Mouse (Mus musculus): Measurements from ENCODE around the gene Gnmt. TPM values are rescaled to one million over a fixed set of nuclear protein-coding genes. Genes with fewer than 3 reads are reported as not detected.

The Gnmt gene
- total and polyA plus RNA-seq, 3 experiments = 0.17 TPM; not detected in 2

DNA sequence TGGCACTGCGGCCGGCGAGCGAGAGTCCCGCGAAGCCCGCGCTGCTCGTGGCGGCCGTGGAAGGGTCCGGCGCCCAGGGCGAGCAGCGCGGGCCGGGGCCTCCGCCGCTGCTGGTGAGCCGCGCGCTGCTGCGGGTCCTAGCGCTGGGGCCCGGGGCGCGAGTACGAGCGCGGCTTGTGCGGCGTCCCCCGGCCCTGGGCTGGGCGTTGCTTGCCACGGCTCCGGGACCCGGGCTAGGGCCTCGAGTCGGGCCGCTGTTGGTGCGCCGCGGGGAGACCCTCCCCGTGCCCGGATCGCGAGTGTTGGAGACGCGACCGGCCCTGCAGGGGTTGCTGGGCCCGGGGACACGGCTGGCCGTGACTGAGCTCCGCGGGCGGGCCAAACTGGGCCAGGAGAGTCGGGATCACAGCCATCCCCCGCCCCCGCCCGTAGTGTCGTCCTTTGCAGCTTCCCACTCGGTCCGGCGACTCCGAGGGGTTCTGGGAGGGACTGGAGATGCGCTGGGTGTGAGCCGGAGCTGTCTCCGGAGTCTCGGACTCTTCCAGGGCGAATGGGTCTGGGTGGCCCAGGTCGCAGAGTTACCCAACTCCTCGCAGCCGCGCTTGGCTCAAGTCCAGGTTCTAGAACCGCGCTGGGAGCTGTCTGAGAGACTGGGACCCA lies 17.2 kb downstream of the Gnmt start:
- Histone ChIP-seq H3K9me3 (replicated peaks) (0 out of 2 replicates have a peak, but pooled peaks cover 1% of the 10 kb centered on the region), H3K27me3 (ENCODE audit: insufficient read depth, low read length) (no peaks in the 10 kb centered on the region), H3K36me3 (replicated peaks) (peaks cover 36% of the 10 kb centered on the region), H3K4me1 (ENCODE audit: insufficient read depth, low read depth, low read length) (peaks cover 39% of the 10 kb centered on the region), H3K4me3 (ENCODE audit: low read depth, low read length) (peak overlapping the region; percentile 96)
- ATAC-seq (ENCODE audit: extremely low read depth, insufficient number of reproducible peaks, low FRiP score, poor library complexity, severe bottlenecking) = no peak
- no peak for TF ChIP-seq TAL1 (conservative IDR thresholded peaks at IDR 0.05; ENCODE audit: low read depth, low read length)
- no peak for TF ChIP-seq POLR2AphosphoS5 (IDR thresholded peaks at IDR 0.05; ENCODE audit: insufficient replicate concordance, low read depth, low read length)
- TF ChIP-seq GATA2 (IDR thresholded peaks at IDR 0.05; ENCODE audit: borderline replicate concordance, low read depth, low read length) = no peak
- TF ChIP-seq CTCF (IDR thresholded peaks at IDR 0.05; ENCODE audit: low read depth, low read length) = no peak
- no peak for TF ChIP-seq GATA1 (IDR thresholded peaks at IDR 0.05; ENCODE audit: borderline replicate concordance, low read length)
- peak; percentile 38 for DNase-seq (ENCODE audit: low spot score)

DNA sequence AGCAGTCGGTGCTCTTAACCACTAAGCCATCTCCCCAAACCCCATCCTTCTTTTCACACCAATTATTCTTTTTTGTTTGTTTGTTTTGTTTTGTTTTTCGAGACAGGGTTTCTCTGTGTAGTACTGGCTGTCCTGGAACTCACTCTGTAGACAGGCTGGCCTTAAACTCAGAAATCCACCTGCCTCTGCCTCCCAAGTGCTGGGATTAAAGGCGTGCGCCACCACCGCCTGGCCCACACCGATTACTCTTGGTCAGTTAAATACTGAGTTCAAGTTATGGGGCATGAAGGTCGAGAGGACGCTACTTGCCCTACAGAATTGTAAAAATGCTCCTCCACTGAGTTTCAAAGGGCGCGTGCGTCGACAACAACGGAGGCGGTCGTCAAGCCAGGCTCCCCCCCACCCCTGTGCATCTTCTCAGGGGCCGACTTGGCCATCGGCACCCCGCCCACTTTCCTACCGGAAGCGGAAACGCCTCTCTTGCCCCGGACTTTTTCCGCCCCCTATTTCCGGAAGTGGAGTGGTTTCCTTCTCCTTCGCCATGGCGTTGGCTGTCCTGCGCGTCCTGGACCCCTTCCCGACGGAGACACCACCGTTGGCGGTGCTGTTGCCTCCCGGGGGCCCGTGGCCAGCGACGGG lies 17.9 kb downstream of the Gnmt start, which contains the start of gene Pex6:
TSS of gene Pex6 (plus strand) at position 505 of the 639 bp plus-strand sequence.
- Histone ChIP-seq H3K4me1 (ENCODE audit: insufficient read depth, low read depth, low read length) (peaks cover 43% of the 10 kb centered on the region), H3K36me3 (replicated peaks) (peaks cover 29% of the 10 kb centered on the region), H3K27me3 (ENCODE audit: insufficient read depth, low read length) (peaks cover 2% of the 10 kb centered on the region; the same call in 1 of the 2 replicates), H3K9me3 (replicated peaks) (0 out of 2 replicates have a peak, but pooled peaks cover 1% of the 10 kb centered on the region), H3K4me3 (ENCODE audit: low read depth, low read length) (peak within 1 kb of the TSS; percentile 96)
- ATAC-seq (ENCODE audit: extremely low read depth, insufficient number of reproducible peaks, low FRiP score, poor library complexity, severe bottlenecking) (peak; percentile 86), DNase-seq (ENCODE audit: low spot score) (peak; percentile 95)
- TF ChIP-seq TAL1 (conservative IDR thresholded peaks at IDR 0.05; ENCODE audit: low read depth, low read length) (no peak), CTCF (IDR thresholded peaks at IDR 0.05; ENCODE audit: low read depth, low read length) (no peak), POLR2AphosphoS5 (IDR thresholded peaks at IDR 0.05; ENCODE audit: insufficient replicate concordance, low read depth, low read length) (no peak), GATA2 (IDR thresholded peaks at IDR 0.05; ENCODE audit: borderline replicate concordance, low read depth, low read length) (no peak), GATA1 (IDR thresholded peaks at IDR 0.05; ENCODE audit: borderline replicate concordance, low read length) (no peak)

DNA sequence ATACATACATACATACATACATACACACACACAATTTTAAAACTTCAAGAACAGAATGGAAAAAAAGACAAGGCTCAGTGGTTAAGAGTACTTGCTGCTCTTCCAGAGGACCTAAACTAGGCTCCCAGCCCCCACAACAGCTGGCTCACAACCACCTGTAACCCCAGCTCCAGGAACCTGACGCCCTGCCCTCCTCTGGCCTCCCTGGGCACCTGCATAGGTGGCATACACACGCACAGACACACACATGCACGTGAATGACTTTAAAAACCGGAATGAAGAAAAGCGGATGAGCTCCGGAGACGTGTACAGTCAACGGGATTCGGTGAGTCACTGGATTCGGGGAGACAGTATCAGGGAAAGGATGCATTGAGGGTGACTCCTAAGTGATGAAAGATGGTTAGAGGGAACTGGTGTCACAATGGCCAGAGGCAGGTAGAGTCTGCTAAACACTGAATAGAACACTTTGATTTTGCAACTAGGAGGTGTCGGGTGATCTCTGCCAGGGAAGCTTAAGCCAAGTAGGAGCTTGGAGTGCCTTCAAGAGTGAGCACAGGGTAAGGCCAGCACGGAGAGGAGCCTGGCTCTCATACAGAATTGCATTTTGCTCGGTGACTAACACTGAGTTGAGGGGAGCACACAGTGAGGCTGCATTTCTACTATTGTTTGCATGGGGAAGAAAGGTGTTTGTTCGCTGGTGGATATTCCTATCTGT lies 22.4 kb downstream of the Gnmt start:
- TF ChIP-seq GATA1 (IDR thresholded peaks at IDR 0.05; ENCODE audit: borderline replicate concordance, low read length) (no peak), POLR2AphosphoS5 (IDR thresholded peaks at IDR 0.05; ENCODE audit: insufficient replicate concordance, low read depth, low read length) (no peak), TAL1 (conservative IDR thresholded peaks at IDR 0.05; ENCODE audit: low read depth, low read length) (no peak), CTCF (IDR thresholded peaks at IDR 0.05; ENCODE audit: low read depth, low read length) (no peak), GATA2 (IDR thresholded peaks at IDR 0.05; ENCODE audit: borderline replicate concordance, low read depth, low read length) (no peak)
- DNase-seq (ENCODE audit: low spot score) (no peak), ATAC-seq (ENCODE audit: extremely low read depth, insufficient number of reproducible peaks, low FRiP score, poor library complexity, severe bottlenecking) (no peak)
- Histone ChIP-seq H3K4me3 (ENCODE audit: low read depth, low read length) (no peak overlapping the region), H3K27me3 (ENCODE audit: insufficient read depth, low read length) (peaks cover 2% of the 10 kb centered on the region; the same call in 1 of the 2 replicates), H3K4me1 (ENCODE audit: insufficient read depth, low read depth, low read length) (peaks cover 47% of the 10 kb centered on the region), H3K36me3 (replicated peaks) (peaks cover 19% of the 10 kb centered on the region), H3K9me3 (replicated peaks) (0 out of 2 replicates have a peak, but pooled peaks cover 1% of the 10 kb centered on the region)

DNA sequence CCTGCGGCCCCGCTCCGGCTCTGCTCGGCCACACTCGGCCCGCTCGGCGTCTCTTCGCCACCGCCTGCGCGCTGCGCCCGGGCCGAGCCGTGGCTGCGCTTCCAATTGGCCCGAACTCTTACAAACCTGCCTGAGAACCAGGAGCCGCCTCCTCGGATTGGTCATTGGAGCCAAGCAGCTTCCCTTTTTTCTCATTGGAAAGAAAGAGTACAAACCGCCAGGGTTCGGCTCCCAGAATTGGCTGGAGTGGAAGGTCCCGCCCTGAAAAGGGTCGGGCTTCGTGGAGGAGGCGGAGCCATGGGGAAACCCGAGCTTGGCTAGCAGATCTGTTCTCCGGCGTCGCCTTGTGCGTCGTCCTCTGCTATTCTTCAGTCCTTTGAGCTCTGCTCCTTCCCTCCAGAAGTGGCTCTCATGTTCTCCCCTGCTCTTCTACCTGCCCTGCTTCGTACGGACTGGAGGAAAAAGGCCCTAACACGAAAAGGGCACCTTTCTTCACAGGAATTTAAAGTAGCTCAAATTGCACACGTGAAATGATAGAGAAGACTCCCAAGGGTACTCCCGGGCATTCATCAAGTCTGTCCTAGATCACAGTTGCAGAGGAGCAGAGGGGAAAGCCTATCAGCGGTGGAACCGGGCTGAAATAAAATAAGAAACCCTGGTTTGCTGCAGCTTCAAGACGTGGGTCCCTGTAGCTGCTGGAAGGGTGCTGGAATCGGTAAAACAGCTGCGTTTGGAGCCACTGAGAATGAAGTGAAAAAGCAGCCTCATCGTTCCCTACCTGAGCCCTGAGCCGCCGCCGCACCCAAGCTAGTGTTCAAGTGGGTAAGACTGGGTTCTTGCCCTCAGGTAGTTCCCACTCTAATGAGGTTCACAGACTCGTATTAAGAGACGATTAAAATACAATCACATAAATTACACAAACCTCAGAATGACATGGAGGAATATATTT lies 23.8 kb downstream of the Gnmt start, which contains the start of gene Ppp2r5d:
TSS of gene Ppp2r5d (minus strand) at position 225 of the 949 bp plus-strand sequence.
- DNase-seq (ENCODE audit: low spot score) = peak; percentile 97
- ATAC-seq (ENCODE audit: extremely low read depth, insufficient number of reproducible peaks, low FRiP score, poor library complexity, severe bottlenecking) = peak; percentile 98
- TF ChIP-seq TAL1 (conservative IDR thresholded peaks at IDR 0.05; ENCODE audit: low read depth, low read length) (no peak), GATA1 (IDR thresholded peaks at IDR 0.05; ENCODE audit: borderline replicate concordance, low read length) (no peak), CTCF (IDR thresholded peaks at IDR 0.05; ENCODE audit: low read depth, low read length) (no peak), POLR2AphosphoS5 (IDR thresholded peaks at IDR 0.05; ENCODE audit: insufficient replicate concordance, low read depth, low read length) (no peak), GATA2 (IDR thresholded peaks at IDR 0.05; ENCODE audit: borderline replicate concordance, low read depth, low read length) (no peak)
- H3K36me3 ChIP-seq (replicated peaks) = peaks cover 33% of the 10 kb centered on the region
- H3K4me3 ChIP-seq (ENCODE audit: low read depth, low read length) = peak within 1 kb of the TSS; percentile 88
- H3K9me3 ChIP-seq (replicated peaks) = 0 out of 2 replicates have a peak, but pooled peaks cover 1% of the 10 kb centered on the region
- H3K27me3 ChIP-seq (ENCODE audit: insufficient read depth, low read length) = peaks cover 2% of the 10 kb centered on the region; the same call in 1 of the 2 replicates
- peaks cover 51% of the 10 kb centered on the region for H3K4me1 ChIP-seq (ENCODE audit: insufficient read depth, low read depth, low read length)
